Mouse (Mus musculus) erythroid progenitor cell, adult 5-6 weeks (primary cell): ENCODE data around the gene Mtmr3. TPM values are rescaled to one million over a fixed set of nuclear protein-coding genes. Genes with fewer than 3 reads are reported as not detected.
"Not testable (repeated sequence)": the region's sequence is repeated elsewhere in the genome, so short reads cannot be mapped to it uniquely, and the experiment has no call there.

ENCODE experiments used
- ATAC-seq: replicated peaks from 2 replicates; pipeline ENCODE4 v1.8.0; 2016; ENCODE audit warnings: moderate number of reproducible peaks, mild to moderate bottlenecking, moderate TSS enrichment, inconsistent platforms; ENCODE audit not compliant: poor library complexity, low FRiP score, severe bottlenecking
- total RNA-seq, 2 experiments: library from RNA; stranded (forward) in 1 of 2; stranded (reverse) in 1 of 2; fragments of 150-400 nt in 1 of 2; fragments of 186-747, 209-891 nt in 1 of 2; gene quantifications; 2 replicates each; pipeline versions ENCODE4 v1.2.3 to v1.2.4; 2015 to 2017; ENCODE audit warnings: low replicate concordance in 2 of 2

Mtmr3 gene
- total RNA-seq, 2 experiments from 2014 or later = 88.0 to 139 TPM

DNA sequence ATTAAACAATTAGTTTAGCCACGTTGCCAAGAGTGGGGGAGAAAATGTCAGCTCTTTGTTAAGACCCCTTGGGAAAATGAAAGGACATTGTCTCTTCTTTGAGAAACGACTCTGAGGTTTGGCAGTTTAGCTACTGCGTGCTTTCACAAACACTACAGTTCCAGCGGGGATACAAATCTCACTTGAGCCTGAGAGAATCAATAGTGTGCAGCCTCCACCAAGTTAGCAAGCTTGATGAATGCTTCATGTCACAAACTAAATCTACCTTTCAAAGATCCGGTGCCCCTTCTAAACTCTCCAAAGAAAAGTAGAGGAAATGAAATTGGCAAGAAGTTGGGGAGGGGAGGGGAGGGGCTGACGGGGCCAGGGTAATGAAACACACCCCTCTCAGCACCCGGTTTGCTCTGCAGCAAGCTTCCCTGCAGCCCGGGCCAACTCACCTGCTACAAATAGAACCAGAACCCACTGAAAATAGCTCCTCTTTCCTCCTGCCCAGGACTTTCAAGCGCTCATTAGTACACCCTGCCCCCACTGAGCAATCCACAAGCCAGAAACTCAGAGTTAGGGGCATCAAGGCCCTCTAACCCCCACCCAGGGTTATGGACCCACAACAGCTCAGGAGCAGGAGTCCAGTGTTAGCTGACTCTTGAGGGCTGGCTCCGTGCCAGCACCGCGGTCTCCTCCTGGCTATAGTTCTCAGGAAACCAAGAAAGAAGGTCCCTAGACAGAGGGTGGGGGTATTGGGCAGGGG, 8.2 kb upstream of the Mtmr3 start:
- ATAC-seq = peak; percentile 56

DNA sequence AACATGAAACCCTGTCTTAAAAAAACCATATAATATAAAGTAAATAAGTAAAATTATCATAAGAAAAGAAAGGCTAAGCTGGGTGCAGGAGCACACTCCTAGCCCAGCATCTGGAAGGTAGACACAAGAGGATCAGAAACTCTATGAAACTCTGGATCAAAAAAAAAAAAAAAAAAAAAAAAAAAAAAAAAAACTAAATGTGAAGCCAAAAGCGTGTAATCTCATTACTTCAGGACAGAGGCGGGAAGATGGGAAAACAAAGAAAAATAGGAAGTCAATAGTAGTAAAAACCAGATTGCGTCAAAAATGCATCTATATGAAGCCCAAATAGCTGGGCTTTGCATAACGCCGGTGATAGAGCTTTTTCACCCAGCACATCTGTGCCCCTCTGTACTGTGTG, 7.2 kb upstream of the Mtmr3 start:
- no peak for ATAC-seq

DNA sequence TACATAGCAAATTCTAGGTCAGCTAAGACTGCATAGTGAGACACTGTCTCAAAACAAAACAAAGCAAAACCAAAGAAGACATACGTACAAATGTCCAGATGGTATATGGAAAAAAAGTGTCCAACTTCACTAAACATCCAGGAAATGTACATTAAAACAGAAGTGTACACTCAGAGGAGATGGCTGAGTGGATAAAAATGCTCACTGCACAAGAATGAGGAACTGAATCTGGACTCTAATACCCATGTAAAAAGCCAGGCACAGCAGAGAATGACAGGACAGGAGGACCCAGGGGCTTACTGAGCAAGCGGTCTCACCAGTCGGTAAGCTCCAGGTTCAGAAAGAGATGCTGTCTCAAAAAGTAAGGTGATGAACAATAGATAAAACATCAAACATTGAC, 5.3 kb upstream of the Mtmr3 start:
- no peak for ATAC-seq

DNA sequence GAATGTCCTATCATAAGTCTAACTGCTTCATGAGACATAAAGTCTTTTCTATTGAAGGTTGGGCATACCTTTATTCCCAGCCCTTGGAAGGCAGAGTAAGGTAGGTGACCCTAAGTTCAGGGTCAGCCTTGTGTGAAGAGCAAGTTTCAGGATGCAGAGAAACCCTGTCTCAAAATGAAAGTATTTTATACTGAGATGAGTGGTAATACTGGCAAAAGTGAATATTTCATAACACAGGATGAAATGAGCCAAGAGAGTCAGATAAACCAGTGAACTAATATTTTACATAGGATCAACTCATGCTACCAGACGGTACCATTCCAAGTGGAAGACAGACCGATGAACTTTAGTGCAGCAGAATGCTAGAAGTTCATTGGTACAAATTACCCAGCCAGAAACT, 3.7 kb upstream of the Mtmr3 start:
- ATAC-seq = no peak

DNA sequence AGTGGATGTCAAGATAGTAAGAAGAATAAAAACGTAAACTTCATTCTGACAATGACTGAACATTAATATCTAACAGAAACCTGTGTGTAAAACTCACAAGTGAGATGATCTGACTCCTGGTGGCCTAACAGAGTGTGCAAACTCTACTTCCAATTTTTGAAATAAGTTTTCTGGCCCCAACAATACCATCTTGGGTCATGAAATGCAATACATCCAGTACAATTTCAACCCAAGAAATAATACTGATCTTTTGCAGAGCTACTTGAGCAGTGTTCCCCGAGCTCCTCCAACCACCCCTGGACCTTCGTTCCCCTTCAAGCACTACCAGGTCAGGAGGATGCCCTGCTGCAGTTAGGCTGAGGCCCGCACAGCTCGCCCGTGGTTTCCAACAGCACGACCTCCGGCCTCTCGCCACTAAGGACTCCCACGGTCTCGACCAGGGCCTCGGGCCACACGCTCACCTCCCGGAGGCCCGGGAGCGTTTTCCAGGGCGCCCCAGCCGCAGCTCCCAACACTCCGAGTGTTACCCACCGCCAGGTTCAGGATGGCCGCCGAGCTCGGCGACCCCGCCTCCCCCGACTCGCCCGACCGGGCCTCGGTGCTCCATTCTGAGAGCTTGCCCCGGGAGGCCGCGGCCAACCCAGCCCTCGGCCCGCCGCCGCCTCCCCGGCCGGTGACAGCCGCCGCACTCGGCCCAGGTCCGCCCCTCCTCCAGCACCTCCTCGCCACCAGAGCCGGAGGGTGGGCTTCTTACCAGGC, 635 bp downstream of the Mtmr3 start:
- ATAC-seq = peak; percentile 48

DNA sequence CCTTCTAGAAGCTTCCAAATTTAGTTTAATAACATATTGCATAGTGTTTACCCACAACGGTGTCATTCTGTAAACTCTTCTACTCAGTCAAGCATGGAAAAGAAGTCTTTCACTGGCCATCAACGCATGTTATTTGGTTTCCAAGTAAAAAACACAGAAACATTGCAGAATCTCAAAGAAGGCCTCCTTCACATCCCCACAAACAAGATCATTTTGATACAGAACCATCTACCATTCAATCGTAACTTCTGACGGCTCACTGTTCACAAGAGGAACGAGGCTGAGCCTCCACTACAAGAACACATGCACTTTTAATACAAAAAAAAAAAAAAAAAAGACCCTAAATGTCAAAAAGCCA, 1.2 kb downstream of the Mtmr3 start:
- ATAC-seq = no peak

DNA sequence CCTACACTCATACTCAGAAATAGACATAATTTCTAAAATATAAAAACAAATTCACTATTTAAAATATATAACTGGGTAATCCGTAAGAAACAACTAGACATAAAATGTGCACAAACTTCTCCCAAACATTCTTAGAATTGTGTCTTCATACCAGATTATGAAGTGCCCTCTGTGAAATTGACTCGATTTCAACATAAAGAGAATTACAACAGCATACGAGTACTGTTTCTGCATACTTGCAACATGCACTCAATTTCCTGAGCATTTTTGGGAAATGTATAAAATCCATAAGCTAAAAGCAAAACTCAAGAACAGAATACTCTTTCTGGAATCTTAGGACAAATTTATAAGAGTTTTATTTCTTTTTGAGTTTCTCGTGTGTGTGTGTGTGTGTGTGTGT, 2.9 kb downstream of the Mtmr3 start:
- ATAC-seq = no peak

DNA sequence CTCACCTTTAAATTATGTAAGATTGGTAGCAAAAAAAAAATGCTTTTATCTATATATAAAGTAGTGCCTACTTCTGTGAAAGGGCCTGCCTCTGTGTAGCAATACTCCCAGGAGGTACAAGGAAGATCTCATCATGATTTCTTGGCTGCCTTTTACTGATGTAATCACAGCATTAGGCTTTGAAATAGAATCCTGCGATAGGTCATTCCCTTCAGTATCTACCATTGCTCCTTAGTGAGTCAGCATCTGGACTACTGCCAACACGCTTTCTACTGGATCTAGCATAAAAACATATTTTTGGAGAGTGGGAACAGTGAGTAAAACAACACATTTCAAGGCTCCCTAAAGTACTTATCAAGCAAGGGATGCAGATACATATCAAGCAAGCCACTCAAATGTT, 16.0 kb downstream of the Mtmr3 start:
- ATAC-seq = peak; percentile 66

DNA sequence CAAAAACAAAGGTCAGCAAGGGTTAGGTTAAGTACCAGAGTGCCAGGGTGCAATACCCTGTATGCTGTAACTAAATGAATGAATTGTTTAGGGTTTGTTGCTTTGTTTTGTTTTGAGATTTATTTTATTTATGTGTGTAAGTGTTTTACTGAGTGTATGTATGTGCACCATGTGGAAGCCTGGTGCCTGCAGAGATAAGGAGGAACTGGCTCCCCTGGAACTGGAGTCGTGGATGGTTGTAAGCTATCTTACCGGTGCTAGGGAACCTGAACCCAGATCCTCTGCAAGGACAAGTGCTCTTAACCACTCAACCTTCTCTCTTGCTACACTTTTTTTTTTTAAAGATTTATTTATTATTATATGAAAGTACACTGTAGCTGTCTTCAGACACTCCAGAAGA, 17.6 kb downstream of the Mtmr3 start:
- peak; percentile 77 for ATAC-seq

DNA sequence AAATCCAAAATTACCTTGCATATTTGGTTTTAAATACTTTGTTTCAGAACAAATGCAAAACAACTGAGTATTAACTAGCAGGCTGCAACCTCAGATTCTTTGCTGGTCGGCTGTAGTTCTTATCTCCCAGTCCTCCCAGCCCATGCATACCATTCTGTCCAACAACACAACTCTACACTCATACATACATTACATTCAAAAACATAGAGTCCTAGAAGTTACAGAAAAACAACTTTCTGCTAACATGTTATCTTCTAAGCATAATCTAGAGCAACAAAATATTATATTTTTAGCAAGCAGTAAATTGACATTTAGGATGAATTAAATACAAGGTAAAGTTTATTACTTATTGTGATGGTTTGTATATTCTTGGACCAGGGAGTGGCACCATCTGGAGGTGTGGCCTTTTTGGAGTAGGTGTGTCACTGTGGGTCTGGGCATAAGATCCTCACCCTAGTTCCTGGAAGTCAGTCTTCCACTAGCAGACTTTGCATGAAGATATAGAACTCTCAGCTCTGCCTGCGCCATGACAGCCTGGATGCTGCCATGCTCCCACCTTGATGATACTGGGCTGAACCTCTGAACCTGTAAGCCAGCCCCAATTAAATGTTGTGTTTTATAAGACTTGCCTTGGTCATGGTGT, 18.5 kb downstream of the Mtmr3 start:
- peak; percentile 61 for ATAC-seq

DNA sequence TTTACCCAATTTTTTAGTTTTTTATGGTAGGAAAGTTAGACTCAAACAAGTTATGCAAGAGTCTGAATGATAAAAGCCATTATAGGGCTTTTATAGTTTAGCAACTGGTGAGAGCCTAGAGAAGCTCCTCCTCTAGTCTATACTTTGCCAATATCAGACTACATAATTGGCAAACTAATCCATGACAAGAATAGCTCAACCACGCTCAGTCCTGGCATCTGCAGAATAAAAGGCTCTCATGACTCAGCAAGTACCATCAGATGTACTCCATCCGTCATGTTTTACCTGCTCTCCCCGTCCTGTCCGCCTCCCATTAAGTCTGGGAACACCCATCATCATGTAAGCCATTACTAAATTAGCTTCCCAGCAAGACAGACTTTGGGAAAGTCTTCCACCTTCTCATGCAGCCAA, 23.2 kb downstream of the Mtmr3 start:
- no peak for ATAC-seq

DNA sequence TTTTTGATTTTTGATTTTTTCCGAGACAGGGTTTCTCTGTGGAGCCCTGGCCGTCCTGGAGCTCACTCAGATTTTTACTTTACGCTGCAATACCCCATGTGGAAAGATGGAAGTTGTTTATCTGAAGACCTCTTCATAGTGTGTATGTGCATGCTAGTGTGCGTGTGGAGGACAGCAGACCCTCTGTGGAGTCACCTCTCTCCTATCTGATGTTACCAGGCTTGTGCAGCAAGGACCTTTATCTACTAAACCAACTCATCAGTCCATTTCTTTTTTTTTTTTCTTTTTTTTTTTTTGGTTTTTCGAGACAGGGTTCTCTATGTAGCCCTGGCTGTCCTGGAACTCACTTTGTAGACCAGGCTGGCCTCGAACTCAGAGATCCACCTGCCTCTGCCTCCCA, 28.3 kb downstream of the Mtmr3 start:
- no peak for ATAC-seq

DNA sequence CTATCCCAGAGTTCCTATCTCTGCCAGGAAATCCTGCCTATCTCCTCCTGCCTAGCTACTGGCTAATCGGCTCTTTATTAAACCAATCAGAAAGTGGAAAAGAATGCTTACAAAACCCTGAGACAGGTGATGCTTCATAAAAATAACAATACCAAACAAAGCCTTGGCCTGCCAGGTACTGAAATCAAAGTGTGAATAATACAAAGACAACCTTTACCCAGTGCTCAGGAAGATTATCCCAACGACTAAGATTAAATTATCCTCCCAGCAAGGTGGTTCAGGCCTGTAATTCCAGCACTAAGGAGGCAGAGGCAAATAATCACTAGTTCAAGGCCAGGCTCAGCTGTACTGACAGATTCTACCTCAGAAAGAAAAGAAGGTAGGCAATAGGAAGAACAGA, 29.1 kb downstream of the Mtmr3 start:
- ATAC-seq = no peak

DNA sequence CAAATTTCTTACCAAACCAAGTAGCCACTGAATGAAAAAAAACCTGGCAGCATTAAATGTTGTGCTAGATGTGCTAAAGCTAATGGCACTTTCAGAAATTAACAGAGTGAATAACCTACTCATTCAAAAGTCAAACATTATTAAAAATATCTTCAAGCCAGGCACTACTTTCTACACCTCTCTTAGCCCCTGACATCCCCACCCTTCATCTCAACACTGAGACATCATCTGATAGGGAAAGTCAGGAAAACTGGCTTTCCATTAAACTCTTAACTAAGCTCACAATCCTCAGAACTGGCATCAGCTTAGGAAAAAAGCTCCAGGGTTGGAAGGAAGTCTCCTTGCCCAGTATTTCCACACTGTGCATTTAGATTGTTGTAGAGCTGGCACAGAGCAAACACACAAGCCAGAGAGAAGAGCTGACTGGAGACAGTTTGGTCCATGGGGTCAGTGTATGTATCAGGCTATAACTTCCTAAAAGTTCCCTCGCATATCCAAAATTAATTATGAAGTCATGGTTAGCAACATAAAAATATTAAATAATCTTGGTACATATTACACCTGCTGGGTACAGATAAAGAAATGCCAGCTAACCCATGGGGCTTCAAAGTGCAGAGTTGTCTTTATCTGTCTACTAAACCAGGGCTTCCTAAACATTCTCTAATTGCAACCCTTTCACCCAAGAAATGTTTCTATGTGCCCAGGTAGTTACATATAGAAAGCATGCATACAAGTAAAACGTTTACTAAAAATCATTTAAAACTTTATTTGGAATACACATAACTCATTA, 41.2 kb downstream of the Mtmr3 start:
- ATAC-seq = peak; percentile 95

DNA sequence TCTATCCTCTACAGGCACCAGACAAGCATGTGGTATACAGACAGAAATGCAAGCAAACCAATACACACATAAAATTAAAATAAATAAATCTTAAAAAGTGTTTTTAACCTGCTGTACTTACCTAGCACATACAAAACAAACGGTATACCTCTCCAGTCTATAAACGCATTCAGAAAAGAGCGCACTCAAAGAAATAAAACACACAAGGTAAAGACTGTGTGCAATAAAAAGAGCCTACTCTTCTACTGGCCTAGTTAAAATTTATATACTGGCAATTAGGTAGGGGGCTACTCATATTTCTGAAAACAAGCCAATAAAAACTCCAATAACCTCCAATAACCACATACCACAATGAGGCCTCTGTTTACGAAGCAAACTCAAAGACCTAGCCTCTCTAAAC, 47.1 kb downstream of the Mtmr3 start:
- no peak for ATAC-seq

DNA sequence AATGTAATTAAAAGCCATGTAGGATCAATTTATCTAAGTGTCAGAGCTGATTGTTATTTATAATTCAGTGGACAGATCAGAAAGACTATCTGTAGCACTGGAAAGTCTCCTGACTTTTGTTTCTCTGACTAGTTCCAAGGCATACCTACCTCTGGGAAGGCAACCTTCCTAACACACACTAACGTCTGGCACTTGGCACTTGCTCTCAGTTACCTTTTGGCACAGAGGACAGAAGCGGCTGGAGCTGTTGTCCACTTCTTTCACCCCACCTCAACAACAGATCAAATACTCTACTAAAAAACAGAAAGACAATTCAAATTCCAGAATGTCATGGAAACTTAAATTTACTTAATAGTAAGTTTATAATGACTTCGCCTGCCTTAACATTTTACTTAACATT, 48.7 kb downstream of the Mtmr3 start:
- ATAC-seq = no peak

DNA sequence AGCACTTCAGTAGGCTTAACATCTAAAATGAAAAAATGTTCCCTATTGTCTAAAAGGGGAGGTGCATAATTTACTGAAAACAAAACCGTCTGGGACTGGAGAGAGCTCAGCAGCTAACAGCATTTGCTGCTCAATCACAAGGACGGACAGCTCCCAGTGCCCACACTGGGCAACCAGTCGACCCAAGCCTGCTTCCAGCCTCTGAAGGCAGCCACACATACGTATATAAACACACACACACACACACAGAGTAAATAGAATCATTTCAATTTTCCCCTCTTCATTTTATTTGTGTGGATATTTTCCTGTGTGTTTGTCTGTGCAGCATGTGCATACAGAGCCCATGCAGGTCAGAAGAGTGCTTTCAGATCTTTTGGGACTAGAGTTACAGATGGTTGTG, 49.3 kb downstream of the Mtmr3 start:
- no peak for ATAC-seq

DNA sequence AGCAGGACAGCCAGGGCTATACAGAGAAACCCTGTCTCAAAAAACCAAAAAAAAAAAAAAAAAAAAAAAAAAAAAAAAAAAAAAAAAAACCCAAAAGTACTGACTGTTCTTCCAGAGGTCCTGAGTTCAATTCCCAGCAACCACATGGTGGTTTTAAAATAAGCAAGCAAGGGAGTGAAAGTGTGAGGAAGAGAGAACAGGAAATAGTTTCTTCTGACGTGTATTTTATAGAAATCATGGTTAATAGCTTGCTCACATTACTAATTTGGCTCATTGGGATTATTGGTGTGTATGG, 50.1 kb downstream of the Mtmr3 start:
- not testable (repeated sequence) for ATAC-seq

DNA sequence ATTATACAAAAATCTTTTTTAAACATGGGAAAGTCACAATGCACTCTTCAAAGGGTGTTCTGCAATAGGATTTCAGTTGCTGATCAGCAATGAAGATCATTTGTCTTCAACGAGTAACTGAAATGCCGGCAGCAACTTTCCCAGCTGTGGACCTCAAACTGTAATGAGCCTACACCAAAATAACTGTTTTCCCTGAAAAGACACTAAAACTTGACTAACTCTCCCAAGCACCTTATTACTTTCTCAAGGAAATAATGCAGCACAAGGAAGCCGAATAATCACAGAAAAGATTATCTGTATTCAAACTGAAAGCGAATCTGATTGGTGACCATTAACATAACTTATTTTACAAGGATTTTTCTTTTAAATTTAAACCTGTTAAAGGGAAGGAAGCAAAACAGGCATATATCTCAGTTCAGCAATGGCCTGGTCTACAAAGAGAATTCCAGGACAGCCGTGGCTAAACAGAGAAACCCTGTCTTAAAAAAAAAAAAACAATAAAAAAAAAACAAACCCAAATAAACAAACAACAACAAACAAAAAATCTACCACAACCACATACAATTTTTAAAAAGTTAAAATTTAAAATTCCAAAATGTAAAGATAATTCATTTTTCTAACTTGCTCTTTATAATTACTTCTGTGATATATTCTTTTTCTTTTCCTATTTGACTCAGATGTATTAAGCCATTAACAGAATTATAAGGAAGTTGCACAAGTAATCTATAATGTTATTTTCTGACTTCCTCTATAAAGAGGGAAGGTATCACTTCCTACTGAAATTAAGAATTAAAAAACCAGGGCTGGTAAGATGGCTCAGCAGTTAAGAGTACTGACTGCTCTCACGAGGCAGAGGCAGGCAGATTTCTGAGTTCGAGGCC, 50.7 kb downstream of the Mtmr3 start:
- ATAC-seq = no peak
